Mouse (Mus musculus): ENCODE results near the gene Col4a4.

Gene Col4a4

DNA sequence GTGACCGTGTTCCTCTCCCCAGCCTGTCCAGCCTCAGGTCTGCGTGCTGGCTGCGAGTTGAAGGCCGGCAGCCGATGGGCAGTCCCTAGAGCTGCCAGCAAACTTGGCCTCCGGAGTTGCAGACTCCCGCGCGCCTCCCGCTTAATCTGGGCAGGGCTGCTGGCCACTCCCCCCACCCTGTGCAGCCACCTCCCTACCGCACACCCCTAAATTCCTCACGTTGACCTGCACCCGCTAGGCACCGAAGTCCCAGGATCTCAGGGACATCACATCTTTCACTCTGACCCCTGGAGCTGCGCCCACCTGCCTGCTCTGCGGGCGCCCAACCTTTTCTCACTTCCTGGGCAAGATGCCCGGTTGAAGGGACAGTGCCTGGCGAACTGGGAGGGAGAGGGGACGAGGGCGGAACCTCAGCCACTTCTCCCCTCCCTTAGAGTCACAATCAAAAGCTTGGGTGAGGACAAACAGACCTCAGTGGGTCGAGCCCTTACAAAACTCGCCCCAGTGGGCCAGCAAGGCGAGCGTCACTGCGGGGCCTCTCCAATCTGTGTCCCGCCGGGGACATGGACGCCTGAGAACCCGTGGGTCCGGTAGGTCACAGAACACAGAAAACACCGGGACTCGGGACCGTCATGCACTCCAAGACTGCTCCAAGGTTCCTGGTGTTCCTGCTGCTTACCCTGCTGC, at the start of gene Col4a4, which contains the start of gene Col4a3:
Gene Col4a4, minus strand, starts transcription at position 137 of the 687 bp plus-strand sequence.
Gene Col4a3, plus strand, starts transcription at position 209 of the 687 bp plus-strand sequence.
- no peak for DNase-seq (ENCODE audit: low read depth in 2 of 2, low spot score in 2 of 2)

DNA sequence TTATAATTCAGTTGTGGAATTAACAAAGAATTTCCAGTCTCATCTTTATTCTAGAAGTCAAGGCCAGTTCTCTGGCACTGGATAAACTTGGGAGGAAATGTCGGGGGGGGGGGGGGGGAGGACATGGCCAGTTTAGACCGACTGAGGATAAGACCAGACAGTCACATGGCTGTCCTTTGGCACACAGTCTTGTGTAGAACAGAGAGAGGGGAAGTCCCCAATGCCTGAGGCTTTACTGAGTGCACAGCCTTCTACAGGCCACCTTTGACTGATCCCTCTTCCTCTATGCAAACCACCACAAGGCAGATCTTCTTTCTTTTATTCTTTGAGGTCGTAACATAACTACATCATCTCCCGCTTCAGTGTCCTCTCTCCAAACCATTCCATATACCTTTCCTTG, 49.7 kb upstream of the Col4a4 start:
- no peak for DNase-seq (ENCODE audit: low read depth in 2 of 2, low spot score in 2 of 2)

DNA sequence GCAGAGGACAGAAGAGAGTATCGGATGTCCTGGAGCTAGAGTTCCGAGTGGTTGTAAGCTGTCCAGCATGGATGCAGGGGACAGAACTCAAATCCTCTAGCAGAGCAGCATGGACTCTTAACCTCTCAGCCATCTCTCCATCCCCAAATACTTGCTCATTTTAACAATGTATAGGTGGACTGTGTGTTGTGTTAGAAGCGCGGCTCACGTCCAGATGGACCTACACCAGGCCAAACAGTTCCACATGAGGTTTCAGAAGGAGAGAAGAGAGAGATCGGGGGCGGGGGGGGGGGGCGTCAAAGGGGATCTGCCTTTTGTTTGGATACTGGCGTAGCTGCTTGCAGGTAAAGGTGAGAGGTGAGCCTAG, 48.6 kb upstream of the Col4a4 start:
- DNase-seq (ENCODE audit: low read depth in 2 of 2, low spot score in 2 of 2): no peak

DNA sequence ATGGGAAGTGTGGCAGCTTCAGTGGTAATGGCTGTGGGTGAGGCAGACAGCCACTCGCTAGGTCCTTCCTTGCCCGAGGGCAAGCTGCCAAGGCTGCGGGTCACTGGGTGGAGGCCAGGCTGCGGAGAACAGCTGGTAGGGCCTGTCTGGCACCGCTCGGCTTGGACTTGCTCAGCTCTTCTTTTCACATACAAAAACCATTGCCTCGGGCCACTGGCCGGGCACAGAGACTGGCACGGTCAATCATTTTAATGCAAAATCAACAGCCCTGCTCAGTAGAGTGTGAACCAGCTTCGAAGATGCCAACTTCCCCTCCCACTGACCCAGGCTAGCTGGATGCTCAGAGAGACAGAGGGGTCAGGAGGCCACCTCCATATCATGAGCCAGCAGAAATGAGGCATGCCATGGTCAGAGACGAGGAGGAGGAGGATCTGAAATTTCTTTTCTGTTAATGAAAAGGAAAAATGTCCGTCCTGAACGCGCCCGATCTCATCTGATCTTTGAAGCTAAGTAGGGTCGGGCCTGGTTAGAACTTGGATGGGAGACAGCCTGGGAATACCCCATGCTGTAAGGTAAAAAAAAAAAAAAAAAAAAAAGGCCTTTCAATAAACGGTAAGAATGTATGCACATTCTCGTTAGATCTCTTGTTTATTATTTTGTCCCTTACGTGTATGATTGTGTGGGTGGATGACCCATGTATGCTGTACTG, 48.0 kb upstream of the Col4a4 start:
- no peak for DNase-seq (ENCODE audit: low read depth in 2 of 2, low spot score in 2 of 2)

DNA sequence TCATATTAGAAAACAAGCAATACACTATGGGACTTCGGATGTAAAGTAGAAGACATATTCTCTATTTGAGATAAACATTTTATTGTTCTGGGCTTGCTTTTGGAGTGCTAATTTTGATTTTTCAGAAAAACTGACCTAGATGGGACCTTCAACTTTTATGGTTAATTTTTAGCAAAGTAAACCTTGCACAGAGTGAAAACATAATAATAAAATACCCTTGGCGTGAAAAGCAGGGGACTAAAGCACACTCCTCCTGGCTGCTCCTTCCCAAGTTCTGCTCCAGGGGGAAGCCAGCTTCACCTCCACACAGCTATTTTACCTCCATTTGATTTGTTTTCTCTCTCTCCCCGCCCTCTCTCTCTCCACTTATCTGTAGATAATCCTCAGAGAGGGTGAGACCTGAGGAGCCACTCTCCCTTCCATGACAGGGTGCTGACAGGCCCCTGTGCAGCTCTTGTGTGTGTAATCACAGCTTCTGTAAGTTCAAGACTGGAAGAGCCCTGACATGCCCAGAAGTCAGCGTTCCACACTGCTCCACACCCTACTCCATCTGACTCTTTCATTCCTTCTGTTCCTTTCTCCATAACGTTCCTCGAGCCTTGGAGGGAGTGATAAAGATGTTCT, 44.6 kb upstream of the Col4a4 start:
- DNase-seq (ENCODE audit: low read depth in 2 of 2, low spot score in 2 of 2): no peak

DNA sequence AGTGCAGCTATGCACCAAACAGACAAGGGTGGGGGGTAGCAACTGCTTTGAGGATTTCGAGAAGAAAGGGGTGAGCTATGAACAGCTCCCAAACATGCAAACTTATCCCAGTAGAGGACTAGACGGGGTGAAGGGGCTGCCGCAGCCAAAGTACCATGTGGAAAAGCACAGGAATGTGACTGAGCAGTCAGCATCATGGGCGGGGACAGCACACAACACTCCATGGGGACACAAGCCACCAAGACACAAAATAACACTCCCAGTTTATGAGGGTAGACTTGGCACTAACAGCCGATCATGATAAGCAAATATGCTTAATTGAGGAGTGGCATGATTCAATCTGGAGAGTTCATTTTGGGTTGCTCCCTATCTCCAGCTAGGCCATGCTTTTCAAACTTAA, 42.8 kb upstream of the Col4a4 start:
- no peak for DNase-seq (ENCODE audit: low read depth in 2 of 2, low spot score in 2 of 2)

DNA sequence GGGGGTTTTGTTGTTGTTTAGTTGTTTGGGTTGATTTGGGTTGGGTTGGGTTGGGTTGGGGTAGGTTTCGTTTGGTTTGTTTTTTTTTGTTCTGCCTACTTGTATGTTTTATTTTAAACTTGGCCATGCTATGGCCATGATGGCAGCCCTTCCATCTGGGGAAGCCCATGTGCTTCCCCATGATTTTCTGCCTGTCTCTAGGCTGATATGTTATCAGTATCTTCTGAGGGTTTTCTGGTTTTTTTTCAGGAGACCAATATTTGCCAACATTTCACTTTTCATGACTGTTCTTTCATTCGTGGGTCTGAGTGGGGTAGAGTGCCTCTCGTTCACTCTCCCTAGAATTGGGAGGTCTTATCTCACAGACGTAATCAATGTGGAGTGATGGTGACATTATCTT, 41.0 kb upstream of the Col4a4 start:
- no peak for DNase-seq (ENCODE audit: low read depth in 2 of 2, low spot score in 2 of 2)

DNA sequence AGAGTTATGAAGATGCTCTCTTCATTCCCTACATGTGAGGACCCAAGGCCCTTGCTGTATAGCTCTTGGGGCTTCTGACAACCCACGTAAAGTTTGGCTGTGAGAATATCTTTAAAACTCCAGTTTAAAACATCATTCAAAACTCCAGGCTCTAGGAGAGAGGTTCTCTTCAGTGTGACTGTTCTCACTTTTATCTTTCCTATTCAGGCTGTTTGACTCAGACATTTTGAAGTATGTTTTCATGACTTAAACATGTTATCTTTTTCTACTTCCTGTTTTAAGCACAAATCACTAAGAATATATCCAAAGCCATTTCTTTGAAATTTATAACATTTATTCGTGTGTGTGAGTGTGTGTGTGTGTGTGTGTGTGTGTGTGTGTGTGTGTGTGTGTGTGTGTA, 38.8 kb upstream of the Col4a4 start:
- DNase-seq (ENCODE audit: low read depth in 2 of 2, low spot score in 2 of 2): no peak

DNA sequence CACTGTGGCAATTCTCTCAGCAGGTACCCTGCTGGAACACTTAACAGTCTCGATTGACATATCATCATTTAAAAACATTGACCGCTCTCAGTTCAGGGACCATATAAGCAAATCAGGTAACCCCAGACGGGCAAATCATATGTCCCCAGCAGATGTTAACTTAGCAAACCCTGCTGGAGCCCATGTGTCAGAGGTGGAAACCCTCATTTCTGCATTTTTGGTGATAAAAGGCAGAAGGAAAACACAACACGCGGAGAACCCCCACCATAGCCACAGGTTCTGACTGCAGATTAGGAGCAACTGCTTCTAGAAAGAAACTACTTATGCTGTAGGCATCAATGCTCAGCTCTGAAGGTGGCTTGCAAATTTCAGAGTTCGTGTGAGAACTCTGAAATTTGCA, 38.3 kb upstream of the Col4a4 start:
- DNase-seq (ENCODE audit: low read depth in 2 of 2, low spot score in 2 of 2): no peak

DNA sequence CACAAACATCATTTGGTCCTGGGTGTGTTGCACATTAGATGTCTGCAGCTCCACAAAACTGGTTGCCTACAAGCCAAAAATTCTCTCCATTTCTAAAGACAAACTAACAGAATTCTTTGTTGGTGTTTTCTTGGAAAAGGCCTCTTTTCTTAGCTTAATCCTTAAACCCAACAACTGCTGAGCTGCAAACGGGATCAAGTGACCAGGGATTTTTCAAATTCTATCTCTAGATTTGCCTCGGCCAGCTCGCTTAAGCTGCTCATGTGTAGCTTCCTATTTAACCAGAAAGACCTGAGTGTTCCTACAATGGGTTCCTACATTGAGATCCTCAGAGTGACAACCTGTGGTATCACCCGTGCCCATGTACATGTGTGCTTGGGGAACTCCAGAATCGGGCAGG, 33.3 kb upstream of the Col4a4 start:
- DNase-seq (ENCODE audit: low read depth in 2 of 2, low spot score in 2 of 2): no peak

DNA sequence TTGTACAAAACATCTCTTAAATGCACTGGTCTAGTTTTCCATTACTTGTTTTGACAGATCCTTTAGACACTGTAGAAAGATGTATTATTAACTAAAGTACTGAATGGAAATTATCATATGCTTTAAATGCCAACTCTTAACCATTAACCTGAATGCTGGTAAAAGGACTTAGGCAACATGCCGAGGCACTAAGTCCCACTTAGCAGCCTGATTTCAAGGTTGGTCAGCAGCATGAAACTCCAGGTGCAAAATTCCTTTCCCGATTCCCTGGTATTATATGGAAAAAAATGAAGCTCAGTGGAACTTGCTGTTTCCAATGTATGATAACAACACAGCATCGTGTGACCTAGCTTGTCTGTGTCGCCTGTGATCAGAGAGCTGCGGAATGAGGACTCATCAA, 31.9 kb upstream of the Col4a4 start:
- DNase-seq (ENCODE audit: low read depth in 2 of 2, low spot score in 2 of 2): no peak

DNA sequence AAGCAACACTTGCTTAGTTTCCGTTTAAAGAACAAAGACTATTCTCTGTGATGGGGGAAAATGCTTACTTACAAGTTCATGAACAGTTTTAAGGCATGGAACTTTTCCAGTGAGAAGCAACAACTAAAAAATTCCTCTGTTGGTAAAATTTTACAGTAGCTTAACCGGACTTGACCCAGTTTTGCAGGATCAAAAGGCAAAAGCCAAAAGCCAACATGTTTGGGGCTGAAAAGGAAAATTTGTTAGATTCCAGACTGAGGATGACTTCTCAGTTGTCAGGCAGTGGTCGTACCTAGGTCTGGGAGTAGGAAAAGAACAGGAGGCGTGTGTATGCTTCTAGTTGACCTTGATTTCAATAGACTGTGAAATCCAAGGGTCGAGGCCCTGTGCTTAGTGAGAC, 31.4 kb upstream of the Col4a4 start:
- no peak for DNase-seq (ENCODE audit: low read depth in 2 of 2, low spot score in 2 of 2)

DNA sequence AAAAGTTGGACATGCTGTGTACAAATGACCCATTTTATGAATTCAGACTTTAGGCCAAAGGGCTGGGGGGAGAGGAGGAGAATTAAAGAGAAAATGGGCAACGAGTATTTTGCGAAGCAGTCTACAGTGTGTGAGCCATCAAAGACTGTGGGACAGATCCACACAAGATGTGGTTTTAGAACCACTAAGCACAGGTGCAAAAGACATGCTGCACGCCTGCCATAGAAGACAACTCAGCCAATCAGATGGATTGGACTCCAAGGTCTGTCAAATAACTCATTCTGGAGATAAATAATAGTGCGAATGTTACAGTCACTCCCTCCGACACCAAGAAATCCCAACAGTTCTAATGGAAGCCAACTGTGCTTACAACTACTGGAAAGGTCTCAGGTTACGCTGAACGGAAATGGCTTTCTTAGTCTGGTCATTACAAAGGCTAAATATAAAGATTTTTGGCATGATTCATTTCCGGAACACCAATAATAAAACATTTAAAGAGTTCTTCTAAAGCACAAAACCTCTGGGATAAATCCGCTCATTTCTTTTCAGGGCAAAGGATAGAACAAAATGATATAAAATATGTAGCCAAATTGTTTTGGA, 25.5 kb upstream of the Col4a4 start:
- no peak for DNase-seq (ENCODE audit: low read depth in 2 of 2, low spot score in 2 of 2)

DNA sequence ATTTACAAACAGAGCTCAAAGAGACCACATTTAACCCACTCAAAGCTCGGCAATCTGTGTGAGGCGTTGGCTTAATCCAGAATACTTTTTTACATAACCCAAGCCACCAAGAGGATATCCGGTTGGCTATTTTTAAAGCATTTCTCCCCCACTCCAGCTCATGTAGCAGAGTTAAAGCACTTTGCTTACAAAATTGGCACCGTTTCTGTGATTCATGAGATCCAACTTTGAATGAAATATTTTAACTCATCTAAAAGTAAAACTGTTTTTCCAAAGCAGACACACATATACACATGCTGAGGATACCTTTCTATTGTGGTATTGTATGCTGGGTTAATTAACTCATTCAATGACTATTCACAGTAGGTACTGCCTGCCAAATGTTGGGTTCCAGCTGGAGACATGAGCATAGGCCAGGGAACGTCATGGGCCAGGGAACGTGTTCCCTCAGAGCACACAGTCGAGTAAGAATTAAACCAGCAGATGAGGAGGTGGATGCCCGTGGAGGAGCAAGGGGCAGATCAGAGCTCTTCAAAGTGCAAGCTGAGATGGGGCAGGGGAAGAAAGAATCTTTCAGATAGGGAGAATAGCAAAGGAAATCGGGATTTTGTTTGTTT, 22.1 kb upstream of the Col4a4 start:
- no peak for DNase-seq (ENCODE audit: low read depth in 2 of 2, low spot score in 2 of 2)

DNA sequence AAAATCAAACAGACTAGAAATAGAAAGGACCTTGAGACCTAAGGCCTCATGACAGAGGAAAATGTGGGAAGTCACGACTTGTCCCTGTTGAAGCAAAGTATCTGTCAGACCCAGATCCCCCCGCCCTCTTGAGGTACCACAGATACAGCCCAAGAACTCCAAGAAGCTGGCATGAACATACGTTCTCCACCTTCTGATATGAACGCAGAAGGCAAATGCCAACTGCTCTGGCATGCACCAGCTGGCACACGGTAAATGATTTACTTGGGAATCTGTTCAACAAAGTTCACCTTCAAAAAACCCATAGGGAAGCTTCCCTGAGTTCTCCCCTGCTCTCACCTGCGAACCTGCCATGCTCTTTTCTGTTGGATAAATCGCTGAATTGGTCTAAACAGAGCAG, 19.2 kb upstream of the Col4a4 start:
- DNase-seq (ENCODE audit: low read depth in 2 of 2, low spot score in 2 of 2): no peak

DNA sequence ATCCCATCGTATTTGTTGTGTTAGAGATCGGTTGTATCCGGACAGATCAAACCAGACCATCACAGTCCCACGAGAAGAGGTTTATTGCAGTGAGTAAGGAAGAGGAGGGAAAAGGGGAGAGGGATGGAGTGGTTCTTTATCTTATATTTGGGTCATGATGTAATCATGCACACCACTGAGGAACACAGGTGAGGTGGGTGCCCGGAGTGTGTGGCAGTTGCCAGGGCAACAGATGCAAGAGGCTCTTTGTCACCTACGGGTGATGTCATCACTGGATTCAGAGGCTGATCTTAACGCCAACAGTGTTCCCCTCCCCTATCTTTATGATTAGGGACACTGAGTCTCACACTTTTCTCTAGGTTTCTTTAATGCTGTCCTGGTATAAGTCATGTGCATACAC, 18.7 kb upstream of the Col4a4 start:
- DNase-seq (ENCODE audit: low read depth in 2 of 2, low spot score in 2 of 2): no peak

DNA sequence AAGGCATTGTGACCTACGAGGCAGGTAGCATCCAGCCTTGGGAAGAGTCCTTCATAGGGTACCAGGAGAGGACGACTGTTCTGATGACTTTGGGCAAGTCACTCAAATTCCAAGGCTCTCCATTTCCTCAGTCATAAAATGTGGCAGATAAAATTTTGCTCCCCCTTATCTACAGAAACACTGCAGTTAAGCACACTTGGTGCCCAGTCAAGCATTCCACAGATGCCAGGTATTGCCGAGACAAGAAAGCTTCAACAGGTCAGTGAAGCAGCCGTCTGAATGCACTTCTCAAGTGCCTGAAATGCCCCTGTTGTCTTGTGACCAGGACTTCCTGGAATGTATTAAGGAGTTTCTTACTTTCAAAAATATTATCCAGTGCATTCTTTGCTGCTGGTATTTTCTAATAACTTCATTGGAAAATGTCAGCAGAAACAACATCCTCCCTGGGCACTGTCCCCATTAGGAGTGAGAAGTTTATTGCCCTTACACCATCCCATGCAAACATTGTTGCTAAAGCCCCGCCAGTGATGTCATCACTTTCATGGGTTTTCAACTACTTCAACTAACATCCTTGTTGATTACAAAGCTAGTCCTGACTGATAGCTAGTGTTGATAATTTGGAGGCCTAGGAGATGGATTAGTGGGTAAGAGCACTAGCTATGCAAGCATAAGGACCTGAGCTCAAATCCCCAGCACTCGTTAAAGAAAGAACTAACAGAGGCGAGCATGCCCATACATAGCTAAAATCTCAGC, 16.7 kb upstream of the Col4a4 start:
- no peak for DNase-seq (ENCODE audit: low read depth in 2 of 2, low spot score in 2 of 2)

DNA sequence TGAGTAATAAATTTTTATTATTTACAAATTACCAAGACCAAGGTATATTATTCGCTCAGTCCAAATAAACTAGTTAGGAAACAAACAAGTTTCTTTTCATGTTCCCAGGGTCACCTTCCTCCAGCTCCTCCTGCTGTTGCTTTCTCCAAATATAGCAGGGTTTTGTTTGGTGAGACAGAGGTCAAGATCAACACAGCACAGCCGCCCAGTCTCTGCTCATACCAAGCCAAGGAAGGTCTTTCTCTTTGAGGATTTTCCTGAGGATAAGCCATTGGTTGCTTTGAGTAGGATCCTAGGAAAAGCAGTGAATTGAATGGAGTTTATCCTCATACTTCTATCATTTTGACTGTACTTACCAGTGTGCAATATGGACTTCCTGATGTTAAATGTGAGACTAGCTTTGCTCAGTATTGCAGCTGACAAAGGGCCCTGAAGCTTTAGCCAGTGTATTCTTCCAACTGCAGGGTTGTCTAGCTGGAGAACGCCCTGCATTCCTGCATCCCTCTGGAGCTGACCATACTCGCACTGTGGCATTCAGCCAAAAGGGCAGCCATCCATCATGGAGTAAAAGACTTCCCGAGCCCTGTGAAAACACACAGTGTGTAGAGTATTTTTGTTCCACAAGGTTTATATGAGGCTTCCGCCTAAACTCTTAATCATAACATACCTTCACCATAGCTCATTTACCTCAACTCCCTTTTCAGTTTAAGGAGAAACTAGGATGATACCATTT, 10.4 kb upstream of the Col4a4 start:
- no peak for DNase-seq (ENCODE audit: low read depth in 2 of 2, low spot score in 2 of 2)

DNA sequence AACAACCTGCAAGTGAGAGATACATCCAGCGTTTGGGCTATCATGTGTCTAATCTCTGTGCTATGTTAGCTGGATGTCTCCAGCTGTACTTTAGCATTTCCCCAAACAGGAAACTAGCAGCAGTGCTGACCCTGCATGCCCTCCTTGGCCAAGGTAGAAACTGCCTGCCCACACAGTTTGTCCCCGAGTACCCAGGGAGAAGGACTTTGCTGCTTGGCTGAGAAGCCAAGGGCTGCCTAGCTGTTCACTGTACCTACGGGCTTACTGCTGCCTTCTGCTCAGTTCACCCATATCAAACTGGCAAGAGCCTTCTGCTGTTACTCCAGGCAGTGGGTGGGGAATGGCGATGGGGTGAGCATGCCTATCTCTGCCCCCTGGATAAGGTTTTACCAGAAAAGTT, 3.6 kb upstream of the Col4a4 start:
- DNase-seq (ENCODE audit: low read depth in 2 of 2, low spot score in 2 of 2): no peak

DNA sequence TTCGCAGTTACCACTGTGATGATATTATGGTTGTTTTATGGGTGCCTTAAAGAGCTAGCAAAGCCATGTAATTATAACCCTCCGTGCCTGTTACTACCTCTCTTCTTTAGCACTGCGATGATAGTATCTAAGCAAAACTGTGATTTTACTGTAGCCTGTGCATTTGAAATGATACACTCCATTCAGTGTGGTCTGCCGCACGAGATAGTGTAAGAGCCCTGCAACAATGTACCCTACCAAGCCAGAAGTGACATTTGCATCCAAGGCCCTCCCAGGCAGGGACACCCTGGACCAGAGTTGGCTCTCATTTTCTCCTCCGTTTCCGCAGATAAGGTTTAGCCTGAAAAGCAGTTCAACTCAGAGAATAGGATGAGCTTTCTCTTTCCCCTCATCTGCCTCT, 668 bp downstream of the Col4a4 start:
- DNase-seq (ENCODE audit: low read depth in 2 of 2, low spot score in 2 of 2): no peak
